Mouse (Mus musculus) urinary bladder, postnatal 25 days (tissue): ENCODE results near the gene Ankrd28.
"Not testable (repeated sequence)": the region's sequence is repeated elsewhere in the genome, so short reads cannot be mapped to it uniquely, and the experiment has no call there.

Experiments used
- DNase-seq: peaks from one replicate; pipeline ENCODE4 v3.0.0; 2022; ENCODE audit warnings: low spot score

Ankrd28 gene

GRCm38 (mm10) chr14:31830571-31831369 lies at the start of gene Ankrd28:
Ankrd28 (minus strand) TSS chr14:31830651.
- DNase-seq, result peak; percentile 93

GRCm38 (mm10) chr14:31879456-31879855 lies 49.0 kb upstream of the Ankrd28 start:
- DNase-seq, result no peak

- no peak for DNase-seq
These were observed 41.7 kb upstream of the Ankrd28 start for GRCm38 (mm10) chr14:31872130-31872529.

GRCm38 (mm10) chr14:31870436-31870835 lies 40.0 kb upstream of the Ankrd28 start:
- no peak for DNase-seq

GRCm38 (mm10) chr14:31868591-31868990 lies 38.1 kb upstream of the Ankrd28 start:
- no peak for DNase-seq

GRCm38 (mm10) chr14:31866366-31866765 lies 35.9 kb upstream of the Ankrd28 start:
- DNase-seq, result not testable (repeated sequence)

GRCm38 (mm10) chr14:31858679-31859078 lies 28.2 kb upstream of the Ankrd28 start:
- no peak for DNase-seq

GRCm38 (mm10) chr14:31857096-31857975 lies 26.9 kb upstream of the Ankrd28 start:
- DNase-seq, result no peak

GRCm38 (mm10) chr14:31856007-31856406 lies 25.6 kb upstream of the Ankrd28 start:
- DNase-seq, result no peak

GRCm38 (mm10) chr14:31854667-31855066 lies 24.2 kb upstream of the Ankrd28 start:
- no peak for DNase-seq

- no peak for DNase-seq
These were observed 13.1 kb upstream of the Ankrd28 start for GRCm38 (mm10) chr14:31843571-31843970.

- no peak for DNase-seq
These were observed 1.6 kb upstream of the Ankrd28 start for GRCm38 (mm10) chr14:31832022-31832421.

- DNase-seq, result no peak
These were observed 890 bp upstream of the Ankrd28 start for GRCm38 (mm10) chr14:31831370-31831712.

- DNase-seq, result peak; percentile 57
These were observed 489 bp downstream of the Ankrd28 start for GRCm38 (mm10) chr14:31829761-31830562.

GRCm38 (mm10) chr14:31827221-31827620 lies 3.2 kb downstream of the Ankrd28 start:
- no peak for DNase-seq

GRCm38 (mm10) chr14:31809942-31810341 lies 20.5 kb downstream of the Ankrd28 start:
- no peak for DNase-seq

GRCm38 (mm10) chr14:31803791-31804190 lies 26.7 kb downstream of the Ankrd28 start:
- DNase-seq, result no peak

- no peak for DNase-seq
These were observed 29.5 kb downstream of the Ankrd28 start for GRCm38 (mm10) chr14:31800976-31801375.

GRCm38 (mm10) chr14:31800446-31800845 lies 30.0 kb downstream of the Ankrd28 start:
- DNase-seq, result no peak

GRCm38 (mm10) chr14:31798937-31799336 lies 31.5 kb downstream of the Ankrd28 start:
- no peak for DNase-seq

GRCm38 (mm10) chr14:31795535-31795934 lies 34.9 kb downstream of the Ankrd28 start:
- no peak for DNase-seq

- DNase-seq, result no peak
These were observed 35.7 kb downstream of the Ankrd28 start for GRCm38 (mm10) chr14:31794776-31795126.
